Mouse (Mus musculus) testis, adult 2 months (tissue): ENCODE data around the gene Cox6a2.

Experiments
- CTCF ChIP-seq: fragments of 200-500 bp; IDR thresholded peaks from 2 replicates; pipeline ENCODE4 v1.5.1; 2012; ENCODE audit warnings: low read depth, mild to moderate bottlenecking, inconsistent platforms, low read length, moderate library complexity; ENCODE audit not compliant: control insufficient read depth, insufficient read depth, insufficient replicate concordance
- POLR2A ChIP-seq: fragments of 200-500 bp; IDR thresholded peaks from 2 replicates; pipeline ENCODE4 v1.6.1; 2012; ENCODE audit warnings: low read depth, mild to moderate bottlenecking, inconsistent platforms, low read length, moderate library complexity; ENCODE audit not compliant: control insufficient read depth

- no peak for TF ChIP-seq CTCF
- TF ChIP-seq POLR2A, result no peak
Observed at GRCm38 (mm10) chr7:128251946-128252345, 45.8 kb upstream of the Cox6a2 start.
